ENCODE assay signal across 17 mouse cellular contexts in genomic region chr9:118984650-118985432, GRCm38 (mm10). TPM values are rescaled to one million over a fixed set of nuclear protein-coding genes. Genes with fewer than 3 reads are reported as not detected.
DNase-seq lines count a peak whose midpoint lies in the region; ATAC-seq and TF ChIP-seq lines count a peak whose summit lies in the region.
"Had no signal": no experiment of that assay in that cellular context is flagged by ENCODE, and none has a peak within 500 bp of the region (broad histone marks: within the 10 kb centered on the region; RNA-seq: fewer than 3 reads in every experiment).

No protein-coding gene starts in this region.

- H3K4me1 ChIP-seq in kidney, embryonic 15.5 days, result peaks cover 80% of the 10 kb centered on the region
- H3K4me1 ChIP-seq in intestine, postnatal 0 days (replicated peaks; ENCODE audit: control insufficient read depth, insufficient read depth, low read length), result peaks cover 10% of the 10 kb centered on the region; the same call in 1 of the 2 replicates
- peaks cover 11% of the 10 kb centered on the region; the same call in 1 of the 2 replicates for H3K4me1 ChIP-seq in small intestine, adult 2 months (ENCODE audit: control insufficient read depth, insufficient read depth, insufficient read length, low read length)

- no peak for TF ChIP-seq POLR2A in small intestine, adult 2 months (IDR thresholded peaks at IDR 0.05; ENCODE audit: low read depth, low read length)

- H3K9ac ChIP-seq in kidney, embryonic 15.5 days, result no peak overlapping the region
- H3K9ac ChIP-seq in intestine, postnatal 0 days (ENCODE audit: low read depth, low read length), result no peak overlapping the region
- H3K9ac ChIP-seq: embryonic facial prominence, embryonic 15.5 days; liver, embryonic 13.5 days; neural tube, embryonic 15.5 days had no signal

- H3K27me3 ChIP-seq in kidney, embryonic 15.5 days, result no peaks in the 10 kb centered on the region
- H3K27me3 ChIP-seq in intestine, postnatal 0 days (replicated peaks; ENCODE audit: control insufficient read depth, insufficient read depth, low read length), result no peaks in the 10 kb centered on the region
- no peaks in the 10 kb centered on the region for H3K27me3 ChIP-seq in small intestine, adult 2 months (ENCODE audit: control insufficient read depth, insufficient read depth, low read length)
- H3K27me3 ChIP-seq: embryonic facial prominence, embryonic 15.5 days; liver, embryonic 13.5 days; neural tube, embryonic 15.5 days had no signal

- H3K27ac ChIP-seq in kidney, embryonic 15.5 days, result peak overlapping the region; percentile 37
- 0 out of 2 replicates have a peak overlapping the region, but pooled peaks have one; percentile 22 for H3K27ac ChIP-seq in intestine, postnatal 0 days (ENCODE audit: low read depth, low read length)
- peak overlapping the region; percentile 69 for H3K27ac ChIP-seq in small intestine, adult 2 months (ENCODE audit: insufficient read depth, low read depth, low read length)
- H3K27ac ChIP-seq: liver, embryonic 13.5 days; neural tube, embryonic 15.5 days had no signal

- TF ChIP-seq CTCF in intestine, postnatal 0 days (IDR thresholded peaks at IDR 0.05; ENCODE audit: low read depth), result no peak
- no peak for TF ChIP-seq CTCF in small intestine, adult 2 months (IDR thresholded peaks at IDR 0.05; ENCODE audit: extremely low read depth, insufficient read length, insufficient replicate concordance, low read depth, low read length)

- H3K36me3 ChIP-seq in kidney, embryonic 15.5 days, result no peaks in the 10 kb centered on the region
- no peaks in the 10 kb centered on the region for H3K36me3 ChIP-seq in intestine, postnatal 0 days (ENCODE audit: control insufficient read depth, insufficient read depth)
- H3K36me3 ChIP-seq in small intestine, adult 2 months (ENCODE audit: control insufficient read depth, insufficient read depth, low read length), result no peaks in the 10 kb centered on the region
- H3K36me3 ChIP-seq: embryonic facial prominence, embryonic 15.5 days; liver, embryonic 13.5 days; neural tube, embryonic 15.5 days had no signal

- no peak overlapping the region for H3K4me3 ChIP-seq in kidney, embryonic 15.5 days (replicated peaks)
- no peak overlapping the region for H3K4me3 ChIP-seq in intestine, postnatal 0 days (ENCODE audit: low read depth, low read length)
- H3K4me3 ChIP-seq in small intestine, adult 2 months (ENCODE audit: low read depth, low read length), result no peak overlapping the region
- H3K4me3 ChIP-seq: embryonic facial prominence, embryonic 15.5 days; liver, embryonic 13.5 days; neural tube, embryonic 15.5 days had no signal

- no peak for ATAC-seq in kidney, embryonic 15.5 days (replicated peaks; ENCODE audit: low FRiP score)
- ATAC-seq in intestine, postnatal 0 days, result peak; percentile 81
- no peak for ATAC-seq in cerebellum, adult (ENCODE audit: insufficient number of reproducible peaks, low FRiP score, low TSS enrichment)

- peak; percentile 15 to 62 for DNase-seq in adrenal gland, adult (ENCODE audit: inconsistent age in 2 of 2, low spot score in 1 of 2)
- DNase-seq in adrenal gland, postnatal 14 days, result no peak
- DNase-seq in kidney, adult 18-20 months, result no peak
- DNase-seq in left cerebral cortex, adult 9 months (ENCODE audit: low spot score in 2 of 2), result no peak
- DNase-seq: cerebellum, adult 11-12 months; heart, postnatal 36 days; layer of hippocampus, adult 9-11 months; liver, embryonic 13.5 days; lung, postnatal 10 days; thymus, postnatal 25 days had no signal

- no peak overlapping the region for H3K4me2 ChIP-seq in kidney, embryonic 15.5 days
- no peak overlapping the region for H3K4me2 ChIP-seq in intestine, postnatal 0 days (replicated peaks; ENCODE audit: low read depth)
- H3K4me2 ChIP-seq: embryonic facial prominence, embryonic 15.5 days; liver, embryonic 13.5 days; neural tube, embryonic 15.5 days had no signal

- 61% methylated on average over 15 of the region's 15 CpGs for WGBS in kidney, embryonic 15.5 days
- WGBS in intestine, postnatal 0 days, result 33% methylated on average over 15 of the region's 15 CpGs
- WGBS in small intestine, adult 2 months, result 35% methylated on average over 15 of the region's 15 CpGs

- H3K9me3 ChIP-seq in kidney, embryonic 15.5 days (replicated peaks), result no peaks in the 10 kb centered on the region
- H3K9me3 ChIP-seq in intestine, postnatal 0 days (ENCODE audit: control insufficient read depth), result no peaks in the 10 kb centered on the region
- H3K9me3 ChIP-seq: embryonic facial prominence, embryonic 15.5 days; liver, embryonic 13.5 days; neural tube, embryonic 15.5 days had no signal

RNA-seq across cellular contexts. Expression of gene Ctdspl, which starts 58.6 kb away (rescaled TPM):
- 28.6 and 32.0 TPM in 2 replicates for total RNA-seq in adrenal gland, postnatal 14 days (2021)
- 24.9 and 26.2 TPM in 2 replicates for polyA plus RNA-seq in kidney, embryonic 15.5 days (2015; fragmentation: Nextera tagmentation; extraction: Ambion mirVana)
- 17.0 and 20.7 TPM in 2 replicates for polyA plus RNA-seq in intestine, postnatal 0 days (2015; fragmentation: Nextera tagmentation; extraction: Ambion mirVana)
- 8.9 and 29.3 TPM in 2 replicates for polyA plus RNA-seq in small intestine, adult 2 months (2012; rRNA removed)
- total RNA-seq: CH12.LX had no signal

Comparison
In these comparisons a context has a peak if more than half of its experiments do, and no peak if none do; other contexts are left out.
1. DNase-seq: peak in adrenal gland, adult (2 of 2); none in adrenal gland, postnatal 14 days (single experiment), kidney, adult 18-20 months (single experiment) and left cerebral cortex, adult 9 months (0 of 2).
2. Peak in every context shown above with its lines, with median percentiles within 50 percentile points of each other: H3K27ac ChIP-seq.